Mouse (Mus musculus): ENCODE results near the gene Rnf44.

- no peak for TF ChIP-seq POLR2A (IDR thresholded peaks at IDR 0.05; ENCODE audit: extremely low read depth, insufficient read depth, low read length)
- TF ChIP-seq CTCF (IDR thresholded peaks at IDR 0.05; ENCODE audit: low read depth, low read length), result no peak
These were observed 17.7 kb downstream of the Rnf44 start for GRCm38 (mm10) chr13:54675895-54676590.
